Mouse (Mus musculus) ovary, postnatal 14 days (tissue): Measurements from ENCODE around the gene Lyrm4.
A peak's percentile ranks its signal among the peaks of the same experiment; 100 is the strongest.

ENCODE experiments used
- DNase-seq: peaks from one replicate; pipeline ENCODE4 v3.0.0; 2022; ENCODE audit warnings: low spot score

Gene Lyrm4

GRCm38 (mm10) chr13:36096684-36097383 is 20.5 kb downstream of the Lyrm4 start:
- DNase-seq, result no peak

- DNase-seq, result no peak
Observed at GRCm38 (mm10) chr13:36088168-36088567, 29.2 kb downstream of the Lyrm4 start.

GRCm38 (mm10) chr13:36087427-36087826 is 29.9 kb downstream of the Lyrm4 start:
- DNase-seq, result no peak

GRCm38 (mm10) chr13:36086608-36087391 is 30.5 kb downstream of the Lyrm4 start:
- DNase-seq, result no peak

DNA sequence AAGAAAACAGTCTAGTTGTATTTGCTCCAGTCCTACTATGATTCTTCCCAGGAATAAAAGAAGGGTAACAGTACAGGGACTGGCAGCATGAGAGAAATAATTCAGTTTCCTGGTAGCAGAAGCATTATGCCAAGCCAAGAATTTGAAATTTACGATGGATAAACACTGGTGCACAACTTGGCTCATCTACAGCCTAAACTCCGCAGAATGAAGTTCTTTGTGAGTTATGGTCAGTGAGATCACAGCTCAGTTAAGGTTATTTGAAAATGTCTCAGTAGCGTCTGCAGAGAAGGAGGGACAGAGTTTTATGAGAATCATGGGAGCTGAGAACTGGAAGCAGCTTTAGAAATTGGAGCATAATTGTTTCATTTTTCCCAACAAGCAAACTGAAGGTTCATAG is 31.4 kb downstream of the Lyrm4 start:
- DNase-seq, result no peak

GRCm38 (mm10) chr13:36084701-36085100 is 32.6 kb downstream of the Lyrm4 start:
- DNase-seq, result no peak

DNA sequence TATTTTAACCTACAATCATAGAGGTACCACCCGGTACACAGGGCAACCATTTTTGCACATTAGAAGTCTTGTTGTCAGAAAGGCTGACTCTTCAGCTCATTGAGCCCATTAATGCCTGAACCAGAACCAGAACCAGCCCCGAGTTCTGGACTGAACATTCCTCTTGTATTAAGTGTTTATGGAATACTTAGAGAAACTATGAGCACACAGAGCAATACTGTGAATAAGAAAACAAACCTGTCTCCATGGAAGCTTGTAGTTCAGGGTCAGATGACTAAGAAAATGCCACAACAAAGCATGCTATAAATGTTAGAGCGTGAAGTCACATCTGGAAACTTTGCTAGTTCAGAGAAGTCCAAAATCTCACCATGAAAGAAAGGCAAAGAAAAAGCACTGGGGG is 35.7 kb downstream of the Lyrm4 start:
- no peak for DNase-seq

DNA sequence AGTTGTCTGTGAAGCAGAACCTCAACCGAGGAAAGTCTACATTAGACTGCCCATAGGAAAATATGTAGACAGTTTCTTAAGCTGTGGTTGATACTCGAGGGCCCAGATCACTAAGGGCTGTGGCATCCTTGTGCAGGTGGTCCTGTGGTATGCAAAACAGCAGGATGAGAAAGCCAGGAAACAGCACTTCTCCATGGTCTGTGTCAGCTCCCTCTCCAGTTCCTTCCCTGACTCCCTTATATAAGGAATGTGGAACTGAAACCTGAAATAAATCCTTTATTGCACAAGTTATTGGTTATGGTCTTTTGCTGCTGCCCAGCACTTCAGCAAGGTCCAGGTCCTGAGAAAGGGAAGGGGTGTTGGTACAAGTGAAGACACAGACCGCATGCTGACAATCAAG is 42.8 kb downstream of the Lyrm4 start:
- DNase-seq, result no peak

GRCm38 (mm10) chr13:36066676-36067075 is 50.6 kb downstream of the Lyrm4 start:
- no peak for DNase-seq

- no peak for DNase-seq
Observed at GRCm38 (mm10) chr13:36057489-36057888, 59.8 kb downstream of the Lyrm4 start.

- no peak for DNase-seq
Observed at GRCm38 (mm10) chr13:36056925-36057324, 60.4 kb downstream of the Lyrm4 start.

GRCm38 (mm10) chr13:36056509-36056908 is 60.8 kb downstream of the Lyrm4 start:
- DNase-seq, result no peak

- no peak for DNase-seq
Observed at GRCm38 (mm10) chr13:36035528-36035927, 81.8 kb downstream of the Lyrm4 start.

DNA sequence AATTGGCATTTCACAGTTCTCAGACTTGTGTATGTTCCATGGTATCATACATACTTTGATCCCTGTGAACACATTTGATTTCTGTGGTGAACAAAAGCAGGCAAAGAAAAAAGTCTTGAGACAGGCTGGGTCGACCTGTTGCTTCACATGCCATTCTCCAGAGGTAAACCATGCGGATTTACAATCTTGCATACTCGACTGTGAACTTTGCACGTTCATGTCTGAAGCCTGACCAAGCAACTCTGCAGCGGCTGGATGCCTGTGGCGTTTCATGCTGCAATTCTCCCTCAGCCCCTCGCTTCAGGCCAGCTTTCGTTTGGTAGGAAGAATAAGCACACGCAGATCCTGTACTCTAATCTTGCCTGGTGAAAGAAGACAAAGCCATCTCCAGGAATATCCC is 85.4 kb downstream of the Lyrm4 start:
- DNase-seq, result no peak

GRCm38 (mm10) chr13:36019309-36020274 is 97.7 kb downstream of the Lyrm4 start:
- DNase-seq, result peak; percentile 67

DNA sequence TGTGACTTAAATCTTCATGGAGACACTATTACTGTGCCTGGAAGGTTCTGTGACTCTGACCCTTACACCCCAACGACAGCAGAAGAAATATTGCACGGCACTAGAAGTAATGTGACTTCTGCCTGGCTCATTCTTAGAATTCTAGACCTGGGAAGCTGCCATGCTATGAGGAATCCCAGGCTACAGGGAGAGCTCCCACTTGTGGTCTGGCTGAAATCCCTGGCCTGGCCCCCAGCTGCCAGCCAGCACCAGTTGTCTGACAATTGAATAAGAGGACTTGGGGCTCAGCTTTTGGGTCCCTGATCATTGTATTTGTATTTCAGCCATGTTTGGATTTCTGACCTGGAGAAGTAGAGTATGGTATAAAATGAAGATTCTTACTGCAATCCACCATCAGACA is 99.3 kb downstream of the Lyrm4 start:
- DNase-seq, result no peak

GRCm38 (mm10) chr13:36015636-36016035 is 101.7 kb downstream of the Lyrm4 start:
- no peak for DNase-seq

DNA sequence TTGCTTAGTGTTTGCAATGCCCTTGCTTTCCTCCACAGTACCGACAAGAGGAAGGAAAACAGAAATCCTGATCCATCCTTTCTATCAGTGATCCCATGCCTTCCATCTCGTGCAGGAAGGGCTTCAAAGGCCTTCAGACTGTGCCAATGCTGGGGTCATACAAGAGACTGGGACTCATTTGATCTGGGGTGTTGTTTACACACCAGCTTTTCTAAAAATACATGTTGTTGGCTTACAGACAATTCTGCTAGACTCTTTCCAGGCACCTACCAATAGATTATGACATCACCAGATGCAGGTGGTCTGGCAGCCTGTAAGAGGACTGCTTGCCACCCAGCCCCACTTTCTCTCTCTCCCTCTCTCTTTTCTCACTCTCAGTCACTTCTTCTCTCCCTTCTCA is 107.3 kb downstream of the Lyrm4 start:
- no peak for DNase-seq

- DNase-seq, result no peak
Observed at GRCm38 (mm10) chr13:36000798-36001197, 116.5 kb downstream of the Lyrm4 start.

- no peak for DNase-seq
Observed at GRCm38 (mm10) chr13:35997606-35998005, 119.7 kb downstream of the Lyrm4 start.

- no peak for DNase-seq
Observed at GRCm38 (mm10) chr13:35995696-35996426, 121.5 kb downstream of the Lyrm4 start.

DNA sequence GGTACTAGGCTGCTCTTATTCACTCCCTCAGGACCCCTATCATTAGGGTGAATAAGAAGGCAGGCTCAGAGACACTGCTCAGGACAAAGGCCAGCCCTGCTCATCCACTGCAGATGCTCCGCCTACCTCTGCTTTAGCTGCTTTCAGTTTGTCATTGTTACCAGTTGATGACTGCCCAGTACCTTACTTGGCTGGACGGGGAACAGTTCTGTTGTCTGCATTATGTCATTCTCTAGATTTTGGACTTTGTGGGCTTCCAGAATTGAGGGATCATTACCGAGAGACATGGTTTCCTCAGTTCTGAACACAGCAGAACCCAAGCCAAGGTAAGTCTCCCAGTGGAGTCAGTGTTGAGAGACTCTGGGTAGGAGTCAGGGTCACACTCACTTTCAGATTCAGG is 122.1 kb downstream of the Lyrm4 start:
- no peak for DNase-seq
